Mouse (Mus musculus): ENCODE results near the gene 1110051M20Rik.

The 1110051M20Rik gene

GRCm38 (mm10) chr2:91411473-91411872 is 33.0 kb downstream of the 1110051M20Rik start:
- no peak for DNase-seq

DNA sequence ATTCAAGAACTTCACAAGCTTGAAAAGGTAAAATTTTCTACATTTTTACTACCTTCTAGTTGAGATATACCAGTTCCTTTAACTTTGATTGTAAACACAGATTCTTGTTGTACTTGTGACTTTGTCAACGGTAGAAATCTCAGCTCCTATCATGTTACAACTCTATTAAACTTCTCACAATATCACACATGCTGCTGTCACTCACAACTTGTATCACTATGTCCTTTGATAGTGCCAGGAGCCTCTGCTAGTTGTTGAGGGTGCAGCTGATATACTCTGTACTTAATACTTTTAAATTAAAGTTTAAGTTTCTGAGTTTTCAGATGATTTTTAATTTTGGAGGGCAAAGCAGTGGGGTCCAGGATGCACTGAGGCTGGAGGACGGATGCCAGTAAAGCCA is 36.5 kb downstream of the 1110051M20Rik start:
- DNase-seq: no peak

- DNase-seq: no peak
These were observed 39.4 kb downstream of the 1110051M20Rik start for GRCm38 (mm10) chr2:91405071-91405470.

- DNase-seq: no peak
These were observed 44.8 kb downstream of the 1110051M20Rik start for GRCm38 (mm10) chr2:91399727-91400126.

- DNase-seq: no peak
These were observed 45.3 kb downstream of the 1110051M20Rik start for GRCm38 (mm10) chr2:91399168-91399567.

DNA sequence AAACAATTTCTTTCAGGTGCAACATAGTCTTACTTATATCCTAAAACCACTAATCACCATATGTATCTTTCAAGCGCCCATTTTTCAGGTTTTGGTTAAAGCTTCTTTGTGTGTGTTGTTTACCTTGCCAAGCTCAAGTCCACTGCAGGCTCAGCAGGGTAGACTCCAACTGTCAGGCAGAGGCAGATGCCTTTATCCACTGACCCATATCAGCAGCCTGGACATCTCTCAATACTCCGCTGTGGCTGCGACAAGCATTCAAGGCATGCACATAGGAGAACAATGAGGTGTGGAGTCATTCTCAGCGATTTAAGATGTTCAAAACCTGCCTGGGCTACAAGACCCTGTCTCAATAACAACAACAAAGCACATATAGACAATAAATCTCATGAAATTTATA is 50.4 kb downstream of the 1110051M20Rik start:
- no peak for DNase-seq

DNA sequence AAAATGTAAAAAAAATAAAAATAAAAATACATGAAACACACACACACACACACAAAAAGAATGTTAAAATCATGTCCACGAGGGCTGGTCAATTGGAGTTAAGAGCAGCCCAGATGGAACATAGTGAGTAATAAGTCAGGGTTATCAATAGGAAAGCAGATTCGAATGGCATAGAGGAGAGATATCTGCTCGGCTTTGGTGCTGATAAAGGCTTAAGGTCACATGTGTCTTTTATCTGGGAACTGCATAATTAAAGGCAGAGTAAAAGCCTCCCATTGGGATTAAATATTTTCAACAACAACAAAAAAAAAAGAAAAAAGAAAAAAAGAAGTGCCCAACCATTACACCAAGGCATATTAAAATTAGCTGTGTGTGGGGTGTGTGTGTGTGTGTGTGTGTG is 55.8 kb downstream of the 1110051M20Rik start:
- DNase-seq: no peak

- DNase-seq: no peak
These were observed 56.2 kb downstream of the 1110051M20Rik start for GRCm38 (mm10) chr2:91388281-91388680.

DNA sequence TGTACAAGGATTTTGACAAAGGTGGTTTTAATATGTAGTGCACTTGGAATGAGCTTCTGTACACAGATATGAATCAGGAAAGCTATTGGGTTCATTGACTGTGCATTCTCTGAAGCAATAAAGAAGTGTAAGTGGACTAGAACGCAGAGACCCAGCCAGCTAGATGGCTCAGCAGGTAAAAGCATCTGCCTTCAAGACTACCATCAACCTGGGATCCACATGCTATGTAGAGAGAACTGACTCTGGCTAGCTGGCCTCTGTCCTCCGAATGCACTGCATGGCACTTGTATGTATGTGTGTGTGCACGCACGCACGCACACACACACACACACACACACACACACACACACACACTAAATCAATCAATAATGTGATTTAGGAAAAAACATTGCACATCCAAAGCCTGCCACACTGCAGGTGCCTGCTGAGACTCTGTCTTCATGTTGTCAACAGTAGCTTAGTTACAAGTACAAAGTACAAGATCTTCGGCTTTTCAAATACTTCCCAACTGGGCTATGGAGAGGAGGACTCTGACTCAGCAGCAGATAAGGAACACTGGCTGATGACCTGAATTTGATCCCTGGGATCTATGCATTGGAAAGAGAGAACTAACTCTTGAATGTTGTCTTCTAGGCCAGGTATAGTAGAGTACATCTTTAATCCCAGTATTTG is 57.1 kb downstream of the 1110051M20Rik start:
- no peak for DNase-seq

- DNase-seq: no peak
These were observed 57.8 kb downstream of the 1110051M20Rik start for GRCm38 (mm10) chr2:91386547-91387286.

- DNase-seq: no peak
These were observed 61.2 kb downstream of the 1110051M20Rik start for GRCm38 (mm10) chr2:91383294-91383693.

DNA sequence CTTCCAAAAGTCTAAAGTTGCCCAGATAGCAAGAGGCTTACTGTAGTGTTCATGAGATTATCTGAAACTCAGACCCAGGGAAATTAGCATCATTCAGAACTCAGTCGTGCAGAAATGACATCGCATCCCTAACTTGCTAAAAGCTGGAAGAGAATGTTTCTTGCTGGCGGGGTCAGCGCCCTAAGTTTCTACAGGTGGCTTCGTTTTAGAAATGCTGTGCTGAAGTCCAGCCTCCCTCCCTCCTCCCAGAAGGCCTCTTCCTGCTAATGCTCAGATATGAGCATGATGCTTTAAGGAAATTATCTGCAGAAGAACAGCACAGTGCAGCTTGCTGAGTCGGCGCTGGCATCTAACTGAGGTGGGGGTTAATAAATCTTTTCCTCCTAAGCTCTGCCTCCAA is 67.5 kb downstream of the 1110051M20Rik start:
- DNase-seq: no peak

DNA sequence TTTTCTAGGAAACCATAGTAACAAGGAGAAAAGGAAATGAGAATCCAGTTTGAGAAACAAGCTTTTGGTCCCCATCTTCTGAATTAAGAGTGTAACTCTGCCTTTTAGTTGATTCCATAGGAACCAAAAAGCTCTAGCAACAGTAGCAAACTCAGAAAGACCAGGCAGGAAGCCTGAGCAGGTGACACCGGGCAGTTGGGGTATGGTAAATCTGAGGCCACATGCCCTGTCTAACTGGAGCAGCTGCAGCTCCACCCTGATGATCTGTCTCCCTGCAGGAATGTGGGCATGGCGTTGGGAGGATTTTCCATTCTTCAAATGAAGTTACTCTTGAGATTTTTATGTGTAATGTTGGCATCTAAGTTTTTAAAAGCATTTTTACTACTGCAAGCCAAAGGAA is 74.2 kb downstream of the 1110051M20Rik start:
- DNase-seq: no peak

DNA sequence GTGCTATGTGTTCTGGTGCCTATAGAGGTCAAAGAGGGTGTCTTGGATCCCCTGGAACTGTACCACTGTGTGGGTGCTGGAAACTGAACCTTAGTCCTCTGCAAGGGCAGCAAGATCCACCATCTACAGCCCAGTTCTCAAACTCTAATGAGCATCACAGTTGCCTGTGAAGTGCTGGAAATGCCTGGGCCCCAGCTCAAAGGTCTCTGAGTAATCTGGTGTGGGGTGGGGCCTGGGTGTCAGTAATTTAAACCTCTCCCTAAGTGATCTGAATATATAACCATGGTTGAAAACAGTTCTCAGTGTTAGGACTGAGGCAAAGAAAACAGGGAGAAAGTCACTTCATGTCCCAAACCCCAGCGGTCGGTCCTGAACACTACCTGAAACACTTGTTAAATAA is 81.2 kb downstream of the 1110051M20Rik start:
- no peak for DNase-seq

GRCm38 (mm10) chr2:91361068-91361528 is 83.4 kb downstream of the 1110051M20Rik start:
- no peak for DNase-seq

GRCm38 (mm10) chr2:91355767-91356166 is 88.7 kb downstream of the 1110051M20Rik start:
- DNase-seq: no peak

GRCm38 (mm10) chr2:91354727-91355403 is 89.6 kb downstream of the 1110051M20Rik start:
- DNase-seq: no peak

- DNase-seq: no peak
These were observed 90.7 kb downstream of the 1110051M20Rik start for GRCm38 (mm10) chr2:91353854-91354253.

- no peak for DNase-seq
These were observed 92.7 kb downstream of the 1110051M20Rik start for GRCm38 (mm10) chr2:91351841-91352240.

- no peak for DNase-seq
These were observed 94.5 kb downstream of the 1110051M20Rik start for GRCm38 (mm10) chr2:91349974-91350457.

DNA sequence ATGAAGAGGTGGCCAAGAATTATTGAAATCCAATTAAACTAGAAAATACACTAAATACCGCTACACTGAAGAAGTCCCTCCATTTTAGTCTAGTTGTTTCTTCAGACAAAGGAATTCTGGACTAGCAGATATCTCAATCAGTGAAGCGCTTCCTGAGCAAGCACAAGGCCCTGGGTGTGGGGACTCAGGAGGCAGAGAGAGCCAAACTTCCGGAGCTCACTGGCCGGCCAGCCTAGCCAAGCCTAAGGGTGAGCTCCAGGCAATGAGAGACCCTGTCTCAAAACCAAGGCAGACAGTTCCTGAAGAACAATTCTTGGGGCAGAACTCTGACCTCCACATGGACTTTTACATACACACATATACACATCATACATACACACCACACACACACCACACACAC is 95.6 kb downstream of the 1110051M20Rik start:
- no peak for DNase-seq

GRCm38 (mm10) chr2:91345644-91346043 is 98.9 kb downstream of the 1110051M20Rik start:
- DNase-seq: no peak

- DNase-seq: no peak
These were observed 104.9 kb downstream of the 1110051M20Rik start for GRCm38 (mm10) chr2:91339591-91339990.

DNA sequence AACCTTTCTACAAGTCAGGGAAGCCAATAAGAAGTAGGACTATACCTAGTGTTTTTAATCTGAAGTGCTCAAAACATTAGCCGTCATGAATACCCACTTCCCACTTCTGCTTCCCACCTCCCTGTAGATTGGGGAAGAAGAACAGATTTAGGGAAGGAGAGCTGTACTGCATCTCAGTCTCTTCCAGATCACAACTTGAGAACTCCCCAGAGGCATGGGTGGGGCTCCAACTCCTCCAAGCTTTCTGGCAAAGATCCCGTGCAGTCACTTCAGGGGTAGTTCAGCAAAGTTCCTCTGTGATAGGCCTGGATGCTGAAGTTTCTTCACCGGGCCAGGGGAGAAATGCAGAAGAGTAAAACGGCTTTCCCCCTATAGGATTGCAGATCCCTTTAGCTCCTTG is 109.4 kb downstream of the 1110051M20Rik start:
- no peak for DNase-seq
